Mouse (Mus musculus) c-Kit-negative CD71-positive TER-119-positive erythroid progenitor cells, embryonic 14.5 days (primary cell): ENCODE data around the gene Brat1.
A peak's percentile ranks its signal among the peaks of the same experiment; 100 is the strongest.

Experiments
- DNase-seq: peaks from one replicate; pipeline ENCODE4 v3.0.0-alpha.2; 2013; ENCODE audit warnings: low read depth, low spot score

Gene Brat1

DNA sequence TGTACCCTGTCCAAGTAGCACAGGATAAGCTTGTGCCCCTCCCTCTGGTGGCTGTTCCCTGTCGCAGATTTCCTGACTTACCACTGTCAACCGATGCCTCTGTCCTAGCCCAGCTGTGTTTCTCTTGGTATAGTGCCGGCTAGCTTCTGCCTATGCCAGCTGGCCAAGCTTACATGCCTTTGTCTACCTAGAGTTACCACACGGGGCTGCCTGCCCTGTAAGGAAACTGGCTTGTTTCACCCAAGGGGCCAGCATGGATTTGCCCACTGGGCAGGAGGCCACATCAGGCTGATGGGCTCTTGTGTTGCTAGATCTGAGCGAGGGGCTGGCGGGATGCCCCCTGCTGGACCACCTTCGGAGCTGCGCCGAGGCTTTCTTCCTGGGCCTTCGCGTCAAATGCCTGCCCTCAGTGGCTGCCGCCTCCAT, 38.9 kb downstream of the Brat1 start:
- DNase-seq, result no peak

DNA sequence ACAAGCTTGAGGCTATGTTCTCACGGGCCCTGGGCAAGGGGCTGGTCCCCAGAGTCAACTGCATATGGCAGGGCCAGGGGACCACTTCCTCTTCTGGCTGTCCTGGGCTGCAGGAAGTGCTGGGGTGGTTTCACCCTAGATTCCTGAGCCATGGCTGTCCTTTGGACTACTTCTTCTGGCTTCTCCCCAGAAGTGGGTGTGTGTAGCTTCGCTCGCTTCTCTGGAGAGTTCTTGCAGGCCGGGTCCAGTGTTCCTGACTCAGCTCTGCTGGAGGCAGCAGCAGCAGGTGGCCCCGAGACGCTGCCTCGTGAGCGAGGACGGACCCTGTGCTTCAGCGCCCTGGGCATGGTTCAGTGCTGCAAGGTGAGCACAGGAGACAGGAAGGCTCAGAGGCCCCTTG, 43.6 kb downstream of the Brat1 start:
- DNase-seq, result no peak

DNA sequence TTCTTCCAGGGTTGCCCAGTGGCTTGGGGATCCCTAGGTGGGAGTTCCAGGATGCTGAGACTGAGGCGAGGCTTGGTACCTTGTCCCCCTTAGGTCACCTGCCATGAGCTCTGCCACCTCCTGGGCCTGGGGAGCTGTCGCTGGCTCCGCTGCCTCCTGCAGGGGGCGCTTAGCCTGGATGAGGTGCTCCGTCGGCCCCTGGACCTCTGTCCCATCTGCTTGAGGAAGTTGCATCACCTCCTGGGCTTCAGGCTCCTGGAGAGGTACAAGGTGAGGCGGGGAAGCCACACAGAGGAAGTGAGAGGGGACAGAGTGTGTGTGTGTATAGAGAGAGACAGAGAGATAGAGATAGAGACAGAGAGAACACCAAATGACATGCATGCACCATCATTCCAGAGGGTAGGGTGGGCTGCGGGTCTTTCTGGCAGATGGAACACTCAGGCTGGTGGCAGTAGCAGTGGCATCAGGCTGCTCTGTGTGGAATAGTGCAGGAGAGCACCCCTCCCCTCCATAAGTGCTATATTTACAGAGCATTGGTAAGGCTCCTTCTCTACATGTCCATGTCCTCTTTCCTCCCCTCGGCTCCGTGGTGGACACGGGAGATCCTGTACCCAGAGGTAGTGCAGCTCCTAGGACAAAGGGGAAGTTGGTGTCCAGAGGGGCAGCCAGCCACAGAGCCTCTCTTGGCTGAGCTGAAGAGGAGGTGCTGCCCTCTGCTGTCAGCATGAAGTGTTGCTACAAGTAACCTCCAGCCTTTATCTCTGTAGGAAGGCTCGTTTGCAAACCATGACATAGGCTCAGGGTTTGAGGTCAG, 44.5 kb downstream of the Brat1 start:
- DNase-seq, result peak; percentile 27

DNA sequence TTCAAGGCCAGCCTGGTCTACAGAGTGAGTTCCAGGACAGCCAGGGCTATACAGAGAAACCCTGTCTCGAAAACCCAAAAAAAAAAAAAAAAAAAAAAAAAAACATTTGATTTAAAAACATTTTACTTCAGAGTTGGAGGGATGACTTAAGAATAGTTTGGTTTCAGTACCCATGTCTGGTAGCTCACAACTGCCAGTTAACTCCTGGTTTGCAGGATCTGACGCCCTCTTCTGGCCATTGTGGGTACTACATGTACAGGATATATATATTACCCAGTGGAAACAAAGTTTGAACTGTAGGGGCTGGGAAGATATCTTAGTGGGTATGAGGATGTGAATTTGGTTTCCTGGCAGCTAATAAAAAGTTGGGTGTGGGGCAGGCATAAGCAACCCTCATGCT, 46.1 kb downstream of the Brat1 start:
- DNase-seq, result no peak

DNA sequence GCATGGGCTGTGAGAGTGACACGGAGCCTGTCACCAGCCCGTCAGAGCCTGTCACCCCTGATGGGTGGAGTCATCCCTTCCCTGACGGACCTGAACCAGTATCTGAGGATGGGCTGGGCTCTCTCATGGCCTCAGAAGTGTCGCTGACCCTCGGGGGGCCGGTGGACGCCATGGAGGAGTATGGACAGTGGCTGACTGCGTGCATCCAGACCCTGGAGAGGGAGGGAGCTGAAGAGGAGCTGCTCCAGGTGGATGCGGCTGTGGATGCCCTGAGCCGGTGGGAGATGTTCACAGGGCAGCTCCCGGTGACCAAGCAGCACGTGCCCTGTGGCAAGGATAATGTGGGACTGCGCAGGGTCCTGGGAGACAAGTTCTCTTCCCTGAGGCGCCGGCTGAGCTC, 47.2 kb downstream of the Brat1 start:
- DNase-seq, result no peak

DNA sequence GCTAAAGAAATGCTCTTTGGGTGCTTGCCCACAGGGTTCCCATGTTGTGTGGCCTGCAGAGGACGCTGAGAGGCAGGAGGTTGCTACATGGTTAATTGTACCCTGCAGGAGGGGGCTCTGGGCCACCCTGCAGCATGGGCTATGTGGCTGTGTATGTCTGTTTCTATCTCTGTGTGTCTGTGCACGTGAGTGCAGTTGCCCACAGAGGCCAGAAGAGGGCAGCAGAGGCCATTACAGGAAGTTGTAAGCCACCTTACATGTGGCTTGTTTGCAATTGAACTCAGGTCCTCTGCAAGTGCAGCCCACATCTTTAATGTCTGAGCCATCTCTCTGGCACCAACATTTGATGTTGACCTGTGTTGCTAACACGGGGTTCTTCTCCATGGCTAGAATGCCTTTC, 47.8 kb downstream of the Brat1 start:
- DNase-seq, result no peak

DNA sequence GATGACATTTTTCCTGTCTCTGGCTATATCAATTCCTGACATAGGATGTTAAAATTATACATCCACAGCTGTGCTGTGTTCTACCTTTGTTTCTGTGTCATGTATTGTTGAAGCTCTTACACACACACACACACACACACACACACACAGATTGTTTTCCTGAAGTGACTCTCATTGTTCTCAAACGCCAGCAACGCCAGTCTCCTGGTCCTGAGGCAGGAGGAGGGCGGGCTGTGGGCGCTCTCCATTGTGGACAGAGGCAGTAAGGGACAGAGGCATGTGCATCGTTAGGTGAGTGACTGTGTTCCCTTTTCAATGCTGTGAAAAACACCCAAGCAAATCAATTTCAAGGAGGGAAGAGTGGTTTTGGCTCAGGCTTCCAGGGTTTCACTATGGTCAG, 48.4 kb downstream of the Brat1 start:
- no peak for DNase-seq

DNA sequence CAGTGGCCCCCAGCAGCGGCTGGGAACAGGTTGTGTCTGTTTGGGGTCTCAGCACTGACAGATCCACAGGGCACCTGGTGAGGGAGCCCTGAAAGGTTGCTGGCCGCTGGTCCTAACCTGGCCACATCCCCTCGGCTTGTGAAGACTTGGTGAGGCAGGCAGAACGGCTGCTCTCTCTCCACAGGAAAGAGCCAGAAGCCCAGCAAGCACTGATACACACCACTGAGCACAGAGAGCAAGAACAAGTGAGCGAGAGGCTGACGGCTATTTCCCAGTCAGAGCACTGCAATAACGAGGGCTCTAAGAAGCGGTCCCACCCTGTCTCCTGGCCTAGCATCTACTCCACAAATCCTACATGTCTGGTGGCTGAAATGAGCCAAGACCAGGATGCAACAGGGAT, 54.1 kb downstream of the Brat1 start:
- DNase-seq, result no peak

DNA sequence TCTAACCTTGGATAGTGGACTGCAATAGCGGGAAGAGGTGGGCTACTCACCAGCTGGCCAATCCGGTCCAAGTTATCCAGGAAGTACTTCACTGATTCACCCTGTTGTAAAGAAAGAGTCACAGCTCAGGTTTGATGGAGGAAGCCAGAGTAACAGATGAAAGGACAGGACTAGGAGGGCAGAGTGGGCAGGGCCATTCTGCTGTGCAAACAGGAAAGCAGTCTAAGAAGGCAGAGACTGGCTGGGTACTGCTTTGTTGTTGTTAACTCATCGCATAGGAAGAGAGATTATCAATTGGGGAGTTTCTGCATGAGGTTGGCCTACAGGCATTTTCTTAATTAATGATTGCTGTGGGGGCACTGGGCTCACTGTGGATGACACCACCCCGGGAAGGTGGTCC, 57.7 kb downstream of the Brat1 start:
- no peak for DNase-seq

DNA sequence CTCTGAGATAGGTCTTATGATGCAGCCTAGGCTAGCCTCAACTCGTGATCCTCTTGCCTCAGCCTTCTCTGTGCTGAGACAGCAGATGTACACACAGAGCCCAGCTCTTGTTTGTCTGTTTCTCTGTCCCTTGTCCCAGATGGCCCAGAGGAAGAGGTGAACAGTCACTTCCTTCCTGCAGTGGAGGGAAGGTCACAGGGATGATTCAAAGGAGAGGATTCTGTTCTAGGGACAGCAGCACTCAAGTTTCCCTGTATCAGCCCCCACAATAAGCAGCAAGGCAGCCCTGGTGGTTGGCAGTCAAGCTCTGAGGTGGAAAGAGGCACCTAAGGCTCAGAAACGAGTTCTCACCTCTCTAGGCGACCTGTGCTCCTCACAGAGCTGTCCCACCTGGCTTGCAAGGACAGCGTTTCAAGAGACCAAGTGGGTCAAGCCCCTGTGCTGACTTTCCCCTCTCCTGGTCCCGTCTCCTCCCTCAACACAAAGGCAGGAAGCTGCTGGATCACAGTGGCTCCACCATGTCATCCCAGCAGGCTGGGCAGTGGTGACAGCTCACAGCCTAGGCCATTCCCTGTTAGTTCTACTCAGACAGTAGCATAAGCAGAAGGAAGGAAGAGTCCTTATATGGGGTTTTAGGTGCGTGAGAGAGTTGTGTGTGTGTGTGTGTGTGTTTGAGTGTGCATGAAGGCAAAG, 60.3 kb downstream of the Brat1 start:
- DNase-seq, result no peak

DNA sequence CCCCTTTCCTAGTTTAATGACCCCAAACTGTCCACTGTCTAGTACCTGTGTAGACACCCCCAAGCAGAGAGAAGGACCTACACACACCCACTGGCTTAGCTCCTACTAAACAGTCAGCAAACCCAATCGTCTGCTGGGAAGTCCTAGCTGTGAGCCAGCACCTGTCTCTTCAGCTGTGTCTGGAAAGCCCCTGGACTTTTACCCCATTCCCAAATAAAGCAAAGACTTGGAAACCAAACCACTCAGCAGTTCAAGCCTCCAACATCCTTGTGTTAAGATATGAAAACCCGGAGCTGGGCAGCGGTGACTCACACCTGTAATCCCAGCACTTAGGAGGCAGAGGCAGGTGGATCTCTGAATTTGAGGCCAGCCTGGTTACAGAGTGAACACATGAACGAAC, 61.8 kb downstream of the Brat1 start:
- DNase-seq, result no peak

DNA sequence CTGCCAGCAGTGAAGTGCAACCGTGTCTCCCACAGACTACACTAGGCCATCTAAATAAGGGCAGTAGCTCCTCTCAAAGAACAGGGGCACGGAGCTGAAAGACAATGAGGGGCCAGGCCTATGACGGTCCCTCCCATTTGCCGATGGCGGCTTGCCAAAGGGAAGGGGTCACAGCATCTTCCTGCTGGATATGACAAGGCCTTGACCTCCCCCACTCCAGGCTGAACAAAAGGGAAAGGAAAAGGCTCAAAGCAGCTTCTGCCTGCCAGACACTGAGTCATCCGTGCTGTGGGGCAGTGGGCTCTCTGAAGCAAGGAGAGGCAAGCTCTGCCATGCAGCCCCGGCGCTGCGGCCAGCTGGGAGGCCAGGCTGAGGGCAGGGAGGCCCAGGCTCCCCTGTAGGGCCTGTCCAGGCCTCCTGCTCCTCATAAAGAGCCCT, 62.9 kb downstream of the Brat1 start:
- DNase-seq, result no peak

DNA sequence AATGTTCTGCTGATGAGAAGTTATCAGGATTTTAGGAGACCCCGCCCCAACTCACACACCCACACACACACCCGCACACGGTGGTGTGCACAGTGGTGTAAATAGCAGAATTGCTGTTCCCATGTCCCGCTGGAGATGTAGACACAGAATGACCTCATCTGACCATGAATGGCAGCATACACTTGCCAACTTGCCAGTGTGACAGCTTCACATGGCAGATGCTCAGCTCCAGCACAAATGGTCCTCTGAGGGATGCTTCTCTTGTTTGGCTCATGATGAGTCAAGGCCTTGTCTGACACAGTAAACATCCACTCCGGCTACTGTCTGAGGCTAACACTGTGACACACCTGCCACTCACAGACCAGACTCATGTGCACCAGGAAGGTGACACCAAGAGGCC, 63.5 kb downstream of the Brat1 start:
- DNase-seq, result no peak
